Comparison of ENCODE assay signal across 1 mouse cellular context in the genomic region with DNA sequence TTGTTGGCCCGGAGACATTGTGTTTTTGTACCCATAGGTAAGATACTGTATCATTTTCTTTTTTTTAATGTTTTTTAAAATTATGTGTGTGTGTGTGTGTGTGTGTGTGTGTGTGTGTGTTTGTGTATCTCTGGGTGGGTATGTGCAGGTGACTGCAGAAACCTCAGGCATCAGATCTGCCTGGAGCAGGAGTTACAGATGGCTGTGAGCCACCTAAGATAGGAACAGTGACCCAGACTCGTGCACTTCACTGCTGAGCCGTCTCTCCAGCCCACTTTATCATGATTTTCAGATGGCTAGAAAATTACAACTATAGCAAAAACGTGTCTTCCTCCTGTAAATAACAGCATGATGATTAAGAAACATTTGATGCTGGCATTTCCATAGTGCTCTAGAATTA.
TF ChIP-seq lines count a peak whose summit lies in the region.

No protein-coding gene starts in this region.

TF ChIP-seq in MEL, 35 proteins besides CTCF, POLR2A, EP300 and RAD21 (continued from another document):
- peak; percentile 9; the same call in 1 of the 2 replicates for TF ChIP-seq TCF12 (IDR thresholded peaks at IDR 0.05; ENCODE audit: low read depth, low read length)
- no peak for TF ChIP-seq TAL1 (IDR thresholded peaks at IDR 0.05; ENCODE audit: low read length)
- no peak for TF ChIP-seq ZNF384 (IDR thresholded peaks at IDR 0.05; ENCODE audit: low read depth, low read length)
- no peak for TF ChIP-seq CHD1 (IDR thresholded peaks at IDR 0.05; ENCODE audit: low read depth, low read length)
TF ChIP-seq in MEL: peak in this region for 1.
